Mouse (Mus musculus): ENCODE measurements around the gene Proca1. TPM values are rescaled to one million over a fixed set of nuclear protein-coding genes. Genes with fewer than 3 reads are reported as not detected.
A peak's percentile ranks its signal among the peaks of the same experiment; 100 is the strongest.

Gene Proca1
- polyA plus RNA-seq, 1 experiment from 2014 or later: 1.0 TPM

DNA sequence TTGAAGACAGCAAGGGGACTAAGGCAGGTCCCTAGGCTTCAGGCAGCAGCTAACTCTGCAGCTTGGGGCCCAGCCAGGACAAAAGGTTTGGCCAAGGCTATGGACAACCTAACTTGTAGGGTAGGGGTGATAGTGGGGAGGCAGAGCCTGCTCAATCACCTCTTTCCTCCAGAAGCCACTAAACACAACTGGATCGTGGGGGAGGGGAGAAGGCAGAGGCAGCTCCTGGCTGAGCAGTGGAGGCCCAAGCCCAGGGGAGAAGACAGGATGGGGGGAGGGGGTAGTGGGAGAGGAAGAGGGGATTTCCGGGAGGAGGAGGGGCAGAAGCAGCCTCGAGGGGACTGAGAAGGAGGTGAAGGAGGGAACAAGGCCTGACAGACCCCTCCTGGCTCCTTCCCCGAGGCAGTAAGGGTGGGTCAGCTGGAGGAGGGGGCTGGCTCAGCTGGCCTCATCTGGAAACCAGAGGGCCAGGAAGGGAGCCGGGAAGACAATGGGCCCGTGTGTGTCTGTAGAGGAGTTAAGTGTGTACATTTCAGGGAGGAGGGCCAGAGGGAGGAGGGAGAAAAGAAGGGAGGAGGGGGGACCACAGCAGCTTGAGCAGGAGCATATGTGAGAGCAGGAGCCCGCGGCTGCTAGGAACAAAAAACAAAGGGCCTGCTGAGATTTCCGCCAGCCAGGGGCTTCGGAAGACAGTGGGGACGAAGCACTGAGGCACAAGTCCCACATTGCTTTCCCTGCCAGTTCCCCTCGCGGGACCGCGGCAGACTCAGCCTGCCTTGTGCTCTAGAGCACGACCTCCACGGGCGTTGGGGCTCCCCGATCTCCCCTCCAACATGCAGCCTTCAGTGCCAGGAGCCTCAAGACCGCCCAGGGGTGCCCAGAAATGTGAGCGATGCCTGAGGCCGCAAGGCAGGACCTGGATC is 29.2 kb upstream of the Proca1 start:
- Histone ChIP-seq H3K27me3 (ENCODE audit: control insufficient read depth, insufficient read depth, low read length) (no peaks in the 10 kb centered on the region), H3K9me3 (ENCODE audit: control insufficient read depth, low read length) (no peaks in the 10 kb centered on the region), H3K4me3 (ENCODE audit: low read depth, low read length) (peak overlapping the region; percentile 97), H3K9ac (ENCODE audit: low read length) (peak overlapping the region; percentile 96), H3K36me3 (ENCODE audit: control insufficient read depth, insufficient read depth, low read length) (peaks cover 20% of the 10 kb centered on the region), H3K4me2 (peak overlapping the region; percentile 75), H3K27ac (ENCODE audit: low read depth, low read length) (peak overlapping the region; percentile 99), H3K4me1 (ENCODE audit: control insufficient read depth, insufficient read depth, low read length) (peaks cover 26% of the 10 kb centered on the region)
- DNase-seq (ENCODE audit: low spot score, missing footprints) (peak; percentile 97), ATAC-seq (ENCODE audit: low FRiP score) (peak; percentile 80)
- WGBS: under 1% methylated on average over 22 of the region's 22 CpGs

DNA sequence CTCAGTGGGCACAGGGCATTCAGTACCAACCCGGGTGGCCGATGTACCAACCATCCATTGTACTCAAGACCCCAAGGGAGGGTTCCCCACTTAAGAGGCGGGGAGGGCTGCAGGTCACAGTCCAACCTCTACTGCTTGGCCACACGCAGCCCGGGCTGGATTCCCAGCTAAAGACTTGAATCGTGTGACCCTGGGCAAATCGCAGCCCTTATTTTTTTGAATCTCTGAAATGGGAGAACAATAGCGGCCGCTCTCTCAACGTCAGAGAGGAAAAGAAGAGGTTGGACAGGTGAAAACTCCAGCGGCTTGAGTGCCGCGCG is 28.6 kb upstream of the Proca1 start:
- under 1% methylated on average over 14 of the region's 14 CpGs for WGBS
- Histone ChIP-seq H3K27me3 (ENCODE audit: control insufficient read depth, insufficient read depth, low read length) (no peaks in the 10 kb centered on the region), H3K9ac (ENCODE audit: low read length) (peak overlapping the region; percentile 96), H3K9me3 (ENCODE audit: control insufficient read depth, low read length) (no peaks in the 10 kb centered on the region), H3K4me1 (ENCODE audit: control insufficient read depth, insufficient read depth, low read length) (peaks cover 26% of the 10 kb centered on the region), H3K27ac (ENCODE audit: low read depth, low read length) (peak overlapping the region; percentile 99), H3K36me3 (ENCODE audit: control insufficient read depth, insufficient read depth, low read length) (peaks cover 18% of the 10 kb centered on the region), H3K4me2 (peak overlapping the region; percentile 75), H3K4me3 (ENCODE audit: low read depth, low read length) (peak overlapping the region; percentile 97)
- DNase-seq (ENCODE audit: low spot score, missing footprints) (no peak), ATAC-seq (ENCODE audit: low FRiP score) (peak; percentile 6; the same call in 1 of the 2 replicates)

DNA sequence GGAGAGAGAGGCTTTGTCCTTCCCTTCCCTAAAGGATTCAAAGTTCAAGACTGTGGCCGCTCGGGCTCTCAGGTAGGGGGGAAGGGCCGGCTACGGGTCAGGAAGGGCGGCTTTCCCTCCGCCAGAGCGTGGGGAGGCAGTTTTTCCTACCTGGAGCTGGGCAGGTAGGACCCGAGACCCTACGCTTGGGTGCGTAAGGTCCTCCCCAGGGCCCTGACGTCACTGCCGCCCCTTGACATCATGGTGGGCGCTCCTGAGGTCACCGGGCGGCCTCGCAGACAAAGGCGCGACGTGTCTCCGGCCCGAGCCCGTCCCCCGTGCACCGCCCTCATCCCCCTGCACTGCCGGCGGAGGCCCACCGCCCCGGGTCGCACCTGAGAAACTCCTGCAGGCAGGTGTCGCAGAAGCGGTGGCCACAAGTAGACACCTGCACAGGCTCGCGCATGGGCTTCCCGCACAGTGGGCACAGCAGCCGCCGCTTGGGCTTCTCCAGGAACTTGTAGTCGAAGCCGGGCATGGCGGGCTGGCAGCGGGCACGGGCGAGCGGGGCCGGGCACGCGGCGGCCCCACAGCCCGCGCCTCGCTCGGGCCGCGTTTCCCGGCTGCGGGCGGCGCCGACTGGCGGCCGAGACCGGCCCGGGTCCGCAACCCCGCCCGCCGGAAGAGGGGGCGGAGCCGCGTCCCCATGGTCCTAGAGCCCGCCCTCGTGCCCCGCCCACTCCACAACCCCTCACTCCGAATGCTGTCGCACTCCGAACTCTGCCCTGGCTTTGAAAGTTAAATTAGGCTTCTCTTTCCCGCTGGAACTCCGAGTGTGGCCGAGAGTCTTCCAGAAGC is 28.1 kb upstream of the Proca1 start, which contains the start of gene Traf4:
Gene Traf4, minus strand, starts transcription at position 666 of the 837 bp plus-strand sequence.
- H3K36me3 ChIP-seq (ENCODE audit: control insufficient read depth, insufficient read depth, low read length): peaks cover 17% of the 10 kb centered on the region
- under 1% methylated on average over 77 of the region's 78 CpGs for WGBS
- no peaks in the 10 kb centered on the region for H3K9me3 ChIP-seq (ENCODE audit: control insufficient read depth, low read length)
- DNase-seq (ENCODE audit: low spot score, missing footprints) (peak; percentile 99), ATAC-seq (ENCODE audit: low FRiP score) (peak; percentile 85)
- peak within 1 kb of the TSS; percentile 99 for H3K27ac ChIP-seq (ENCODE audit: low read depth, low read length)
- H3K4me1 ChIP-seq (ENCODE audit: control insufficient read depth, insufficient read depth, low read length): peaks cover 26% of the 10 kb centered on the region
- H3K4me3 ChIP-seq (ENCODE audit: low read depth, low read length): peak within 1 kb of the TSS; percentile 97
- peak within 1 kb of the TSS; percentile 96 for H3K9ac ChIP-seq (ENCODE audit: low read length)
- peak within 1 kb of the TSS; percentile 75 for H3K4me2 ChIP-seq
- no peaks in the 10 kb centered on the region for H3K27me3 ChIP-seq (ENCODE audit: control insufficient read depth, insufficient read depth, low read length)

DNA sequence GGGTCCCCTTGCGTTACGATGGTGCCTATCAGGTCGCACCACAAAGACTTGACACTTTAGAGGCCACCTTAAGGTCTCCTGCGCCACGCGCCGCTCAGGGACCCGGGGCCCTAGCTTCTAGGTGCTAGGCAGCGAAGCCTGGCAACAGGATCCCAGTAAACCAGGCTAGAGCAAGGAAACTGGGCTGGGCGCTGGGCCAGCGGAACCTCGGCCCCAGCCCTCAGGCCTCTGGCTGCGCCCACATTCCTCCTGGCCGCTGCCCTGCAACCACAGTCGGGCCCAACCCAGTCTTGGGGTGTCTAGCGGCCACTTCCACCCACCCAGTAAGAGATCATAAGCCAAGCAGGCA is 27.5 kb upstream of the Proca1 start:
- H3K27ac ChIP-seq (ENCODE audit: low read depth, low read length): peak overlapping the region; percentile 2; the same call in 1 of the 2 replicates
- peak; percentile 25 for ATAC-seq (ENCODE audit: low FRiP score)
- WGBS: 3% methylated on average over 16 of the region's 16 CpGs
- peaks cover 26% of the 10 kb centered on the region for H3K4me1 ChIP-seq (ENCODE audit: control insufficient read depth, insufficient read depth, low read length)
- H3K27me3 ChIP-seq (ENCODE audit: control insufficient read depth, insufficient read depth, low read length): no peaks in the 10 kb centered on the region
- DNase-seq (ENCODE audit: low spot score, missing footprints): no peak
- H3K4me2 ChIP-seq: peak overlapping the region; percentile 75
- peak overlapping the region; percentile 97 for H3K4me3 ChIP-seq (ENCODE audit: low read depth, low read length)
- H3K9ac ChIP-seq (ENCODE audit: low read length): peak overlapping the region; percentile 96
- H3K9me3 ChIP-seq (ENCODE audit: control insufficient read depth, low read length): no peaks in the 10 kb centered on the region
- peaks cover 12% of the 10 kb centered on the region for H3K36me3 ChIP-seq (ENCODE audit: control insufficient read depth, insufficient read depth, low read length)

DNA sequence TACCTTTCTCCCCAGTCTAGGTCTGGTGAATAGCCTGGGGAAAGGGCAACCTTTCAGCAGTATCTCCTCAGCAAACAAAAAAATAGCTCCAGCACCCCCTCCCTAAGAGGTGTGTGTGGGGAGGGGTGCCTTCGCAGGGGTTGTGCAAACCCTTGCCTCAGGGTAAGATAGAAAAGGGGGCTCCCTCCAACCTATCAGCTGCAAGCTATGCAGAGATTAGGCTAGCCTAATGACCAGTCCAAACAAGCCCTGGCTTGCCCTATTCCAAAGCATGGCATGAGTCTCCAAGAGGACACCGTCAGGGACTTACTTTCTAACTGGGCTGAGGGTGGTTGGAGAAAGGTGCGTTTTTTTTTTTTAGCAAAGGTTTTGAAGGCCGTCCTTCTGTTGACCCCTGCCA is 27.0 kb upstream of the Proca1 start:
- H3K4me2 ChIP-seq: peak overlapping the region; percentile 75
- no peaks in the 10 kb centered on the region for H3K27me3 ChIP-seq (ENCODE audit: control insufficient read depth, insufficient read depth, low read length)
- peak overlapping the region; percentile 97; the same call in 1 of the 2 replicates for H3K4me3 ChIP-seq (ENCODE audit: low read depth, low read length)
- H3K9me3 ChIP-seq (ENCODE audit: control insufficient read depth, low read length): no peaks in the 10 kb centered on the region
- H3K36me3 ChIP-seq (ENCODE audit: control insufficient read depth, insufficient read depth, low read length): peaks cover 8% of the 10 kb centered on the region
- ATAC-seq (ENCODE audit: low FRiP score) (no peak), DNase-seq (ENCODE audit: low spot score, missing footprints) (no peak)
- peaks cover 26% of the 10 kb centered on the region for H3K4me1 ChIP-seq (ENCODE audit: control insufficient read depth, insufficient read depth, low read length)
- 44% methylated on average over 4 of the region's 4 CpGs for WGBS
- peak overlapping the region; percentile 96 for H3K9ac ChIP-seq (ENCODE audit: low read length)
- H3K27ac ChIP-seq (ENCODE audit: low read depth, low read length): no peak overlapping the region

DNA sequence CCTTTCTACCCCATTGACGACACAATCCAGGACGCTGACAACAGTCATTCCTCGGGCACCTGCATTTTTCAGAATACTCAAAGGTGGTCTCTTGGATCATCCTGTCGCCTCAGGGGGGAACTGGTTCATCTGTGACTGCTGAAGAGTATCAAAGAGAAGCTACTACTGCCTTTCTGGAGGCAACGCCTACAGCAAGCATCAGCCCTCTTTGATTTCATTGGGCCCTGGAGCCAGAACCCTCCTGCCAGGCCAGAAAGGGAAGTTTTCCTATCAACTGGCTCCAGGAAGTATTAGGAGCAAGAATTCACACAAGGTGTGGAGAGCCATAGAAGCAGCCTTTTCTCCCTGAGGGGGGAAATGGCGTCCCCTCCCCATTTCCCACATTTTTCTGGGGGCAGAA is 26.6 kb upstream of the Proca1 start:
- Histone ChIP-seq H3K9me3 (ENCODE audit: control insufficient read depth, low read length) (no peaks in the 10 kb centered on the region), H3K9ac (ENCODE audit: low read length) (no peak overlapping the region), H3K4me2 (no peak overlapping the region), H3K4me1 (ENCODE audit: control insufficient read depth, insufficient read depth, low read length) (peaks cover 26% of the 10 kb centered on the region), H3K27ac (ENCODE audit: low read depth, low read length) (no peak overlapping the region), H3K36me3 (ENCODE audit: control insufficient read depth, insufficient read depth, low read length) (peaks cover 6% of the 10 kb centered on the region; the same call in 1 of the 2 replicates), H3K27me3 (ENCODE audit: control insufficient read depth, insufficient read depth, low read length) (no peaks in the 10 kb centered on the region), H3K4me3 (ENCODE audit: low read depth, low read length) (no peak overlapping the region)
- ATAC-seq (ENCODE audit: low FRiP score): no peak
- no peak for DNase-seq (ENCODE audit: low spot score, missing footprints)
- WGBS: 70% methylated on average over 6 of the region's 6 CpGs

DNA sequence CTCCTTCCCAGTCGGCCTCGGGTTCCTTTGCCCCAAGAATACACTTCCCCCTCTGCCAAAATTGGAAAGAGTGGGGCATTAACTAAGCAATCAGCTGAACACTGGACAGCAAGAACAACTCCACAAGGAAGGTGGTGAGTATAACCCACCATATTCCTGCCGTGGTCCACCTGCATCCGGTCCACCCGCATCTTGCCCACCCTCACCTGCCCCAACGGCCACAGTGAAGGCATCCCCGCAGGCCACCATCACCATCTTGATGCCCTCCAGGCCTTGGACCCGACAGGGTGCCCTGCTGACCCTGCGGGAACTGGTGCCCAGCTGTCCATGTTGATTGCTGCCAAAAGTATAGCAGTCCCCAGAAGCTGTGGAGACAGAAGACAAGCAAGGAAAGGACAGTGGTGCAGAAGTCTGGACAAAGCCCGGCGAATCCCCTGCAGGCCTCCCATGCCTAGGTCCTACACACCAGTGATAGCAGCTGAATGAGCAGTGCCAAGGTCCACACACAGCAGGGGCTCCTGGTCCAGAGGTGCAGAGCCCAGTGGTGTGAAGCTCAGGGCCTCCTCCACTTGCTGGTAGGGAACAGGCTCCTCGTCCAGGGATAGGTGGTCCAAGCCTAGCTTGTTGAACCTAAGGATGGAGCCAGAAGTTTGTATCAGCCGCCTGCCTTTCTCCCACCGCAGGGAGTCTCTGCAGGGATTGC is 25.8 kb upstream of the Proca1 start:
- DNase-seq (ENCODE audit: low spot score, missing footprints) (no peak), ATAC-seq (ENCODE audit: low FRiP score) (no peak)
- Histone ChIP-seq H3K9me3 (ENCODE audit: control insufficient read depth, low read length) (no peaks in the 10 kb centered on the region), H3K27ac (ENCODE audit: low read depth, low read length) (no peak overlapping the region), H3K4me3 (ENCODE audit: low read depth, low read length) (no peak overlapping the region), H3K36me3 (ENCODE audit: control insufficient read depth, insufficient read depth, low read length) (no peaks in the 10 kb centered on the region), H3K4me2 (no peak overlapping the region), H3K4me1 (ENCODE audit: control insufficient read depth, insufficient read depth, low read length) (peaks cover 21% of the 10 kb centered on the region), H3K9ac (ENCODE audit: low read length) (no peak overlapping the region), H3K27me3 (ENCODE audit: control insufficient read depth, insufficient read depth, low read length) (no peaks in the 10 kb centered on the region)
- WGBS: 87% methylated on average over 14 of the region's 14 CpGs

DNA sequence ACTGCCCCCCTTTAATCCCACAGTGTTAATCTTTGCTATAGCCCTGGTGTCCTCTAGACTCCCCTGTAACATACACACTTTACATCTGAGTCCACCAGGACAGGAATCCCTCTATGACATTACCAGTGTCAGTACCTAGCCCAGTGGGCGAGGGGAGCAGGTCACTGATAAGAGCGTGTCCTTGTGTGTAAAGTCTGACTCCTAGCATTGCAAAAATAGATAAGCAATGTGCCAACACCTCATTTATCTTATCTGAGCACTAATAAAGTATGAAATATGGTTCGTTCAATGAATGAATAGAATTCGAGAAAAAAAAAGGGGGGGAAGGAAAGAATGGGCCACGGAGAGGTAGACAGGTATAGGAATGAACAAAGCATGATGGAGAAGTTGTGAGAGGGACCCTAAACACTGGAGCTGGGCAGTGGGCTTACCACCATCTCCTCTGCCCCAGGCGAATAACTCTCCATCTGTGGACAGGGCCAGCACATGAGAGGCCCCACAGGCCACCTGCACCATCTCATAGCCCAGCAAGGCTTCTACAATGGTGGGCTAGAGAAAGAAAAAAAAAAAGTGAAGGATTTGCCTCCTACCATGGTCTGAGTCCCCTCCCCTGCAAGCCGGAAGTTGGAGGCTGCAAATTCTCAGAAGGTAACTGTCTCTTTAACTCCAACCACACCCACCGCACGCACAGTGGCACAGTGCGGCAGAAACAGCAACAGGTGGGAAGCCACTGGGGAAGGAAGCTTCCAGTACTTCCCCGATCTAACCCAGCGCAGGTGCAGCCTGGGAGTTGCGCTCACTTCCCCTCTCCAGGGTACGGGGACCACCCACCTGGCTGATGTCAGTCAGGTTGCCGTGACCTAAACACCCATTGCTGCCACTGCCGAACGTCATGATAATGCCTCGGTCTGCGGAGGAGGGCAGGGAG is 24.4 kb upstream of the Proca1 start:
- Histone ChIP-seq H3K4me3 (ENCODE audit: low read depth, low read length) (no peak overlapping the region), H3K4me1 (ENCODE audit: control insufficient read depth, insufficient read depth, low read length) (peaks cover 8% of the 10 kb centered on the region), H3K27ac (ENCODE audit: low read depth, low read length) (no peak overlapping the region), H3K36me3 (ENCODE audit: control insufficient read depth, insufficient read depth, low read length) (no peaks in the 10 kb centered on the region), H3K27me3 (ENCODE audit: control insufficient read depth, insufficient read depth, low read length) (no peaks in the 10 kb centered on the region), H3K9ac (ENCODE audit: low read length) (no peak overlapping the region), H3K4me2 (no peak overlapping the region), H3K9me3 (ENCODE audit: control insufficient read depth, low read length) (no peaks in the 10 kb centered on the region)
- WGBS: 58% methylated on average over 19 of the region's 19 CpGs
- DNase-seq (ENCODE audit: low spot score, missing footprints): no peak
- ATAC-seq (ENCODE audit: low FRiP score): no peak

Measured in midbrain, embryonic 11.5 days (tissue).